Mouse (Mus musculus) MEL (cell line): ENCODE measurements at regions not wholly inside any gene's neighbourhood (a gene's known extent, or its start where the extent isn't known, plus 50 kb on each side); places are given as distances from the start of the nearest gene placed in this dataset.

Source experiments
- BHLHE40 ChIP-seq: IDR thresholded peaks from 2 replicates; pipeline ENCODE4 v1.6.1; 2012; ENCODE audit warnings: low read depth, mild to moderate bottlenecking, inconsistent platforms, low read length, improper control_type of control experiment, borderline replicate concordance
- CHD2 ChIP-seq: IDR thresholded peaks from 2 replicates; pipeline ENCODE4 v1.6.1; 2011; ENCODE audit warnings: low read length, improper control_type of control experiment
- CTCF ChIP-seq, 3 experiments: IDR thresholded peaks in 2 of 3; conservative IDR thresholded peaks in 1 of 3; 2 replicates each; pipeline ENCODE4 v1.5.1; 2011 to 2012; ENCODE audit warnings: low read length in 3 of 3, low read depth in 2 of 3, mild to moderate bottlenecking in 2 of 3, improper control_type of control experiment in 1 of 3, inconsistent platforms in 1 of 3, mixed read lengths in 1 of 3, moderate library complexity in 1 of 3; ENCODE audit not compliant: control insufficient read depth in 1 of 3, insufficient read depth in 1 of 3, poor library complexity in 1 of 3, severe bottlenecking in 1 of 3
- EP300 ChIP-seq, 2 experiments: IDR thresholded peaks; 2 replicates each; pipeline ENCODE4 v1.6.1; 2011; ENCODE audit warnings: improper control_type of control experiment in 2 of 2, low read length in 2 of 2, low read depth in 1 of 2, mild to moderate bottlenecking in 1 of 2
- GABPA ChIP-seq: IDR thresholded peaks from 2 replicates; pipeline ENCODE4 v1.6.1; 2012; ENCODE audit warnings: low read depth, mild to moderate bottlenecking, inconsistent platforms, low read length, improper control_type of control experiment, moderate library complexity
- MAFK ChIP-seq: IDR thresholded peaks from 2 replicates; pipeline ENCODE4 v1.6.1; 2011; ENCODE audit warnings: low read depth, mild to moderate bottlenecking, low read length, improper control_type of control experiment, borderline replicate concordance
- MXI1 ChIP-seq: IDR thresholded peaks from 2 replicates; pipeline ENCODE4 v1.6.1; 2011; ENCODE audit warnings: mild to moderate bottlenecking, low read depth, low read length, improper control_type of control experiment
- POLR2A ChIP-seq, 2 experiments: IDR thresholded peaks; 2 replicates each; pipeline ENCODE4 v1.6.1; 2011 to 2012; ENCODE audit warnings: low read length in 2 of 2, mild to moderate bottlenecking in 2 of 2, control low read depth in 1 of 2, improper control_type of control experiment in 1 of 2, low read depth in 1 of 2, moderate library complexity in 1 of 2; ENCODE audit not compliant: control insufficient read depth in 1 of 2, insufficient read depth in 1 of 2, poor library complexity in 1 of 2
- POLR2AphosphoS5 ChIP-seq: IDR thresholded peaks from 2 replicates; pipeline ENCODE4 v1.6.1; 2012; ENCODE audit warnings: low read depth, borderline replicate concordance, mild to moderate bottlenecking, inconsistent platforms, low read length, moderate library complexity, mixed read lengths
- SMC3 ChIP-seq: IDR thresholded peaks from 2 replicates; pipeline ENCODE4 v1.6.1; 2011; ENCODE audit warnings: low read depth, low read length, improper control_type of control experiment
- USF1 ChIP-seq: IDR thresholded peaks from 2 replicates; pipeline ENCODE4 v1.6.1; 2014; ENCODE audit warnings: low read depth, mild to moderate bottlenecking, inconsistent platforms, low read length, improper control_type of control experiment, moderate library complexity
- USF2 ChIP-seq, 2 experiments: IDR thresholded peaks; 2 replicates each; pipeline ENCODE4 v1.6.1; 2011 to 2012; ENCODE audit warnings: improper control_type of control experiment in 2 of 2, low read length in 2 of 2, borderline replicate concordance in 1 of 2, inconsistent platforms in 1 of 2, low read depth in 1 of 2, mild to moderate bottlenecking in 1 of 2; ENCODE audit not compliant: insufficient read depth in 1 of 2

GRCm38 (mm10) chr16:30128787-30129186, 64.6 kb downstream of the Hes1 start:
- no peak for TF ChIP-seq CTCF (IDR thresholded peaks at IDR 0.05 in 2 of 3, conservative IDR thresholded peaks at IDR 0.05 in 1 of 3; ENCODE audit: control insufficient read depth in 1 of 3, insufficient read depth in 1 of 3, low read depth in 2 of 3, low read length in 3 of 3, poor library complexity in 1 of 3, severe bottlenecking in 1 of 3)
- TF ChIP-seq POLR2A (IDR thresholded peaks at IDR 0.05; ENCODE audit: control insufficient read depth in 1 of 2, insufficient read depth in 1 of 2, low read depth in 1 of 2, low read length in 2 of 2, poor library complexity in 1 of 2), result no peak
- no peak for TF ChIP-seq SMC3
- no peak for TF ChIP-seq USF1
- TF ChIP-seq POLR2AphosphoS5, result no peak
- TF ChIP-seq USF2 (IDR thresholded peaks at IDR 0.05; ENCODE audit: borderline replicate concordance in 1 of 2, insufficient read depth in 1 of 2, low read depth in 1 of 2, low read length in 2 of 2), result no peak
- TF ChIP-seq GABPA, result no peak
- no peak for TF ChIP-seq CHD2
- TF ChIP-seq BHLHE40, result no peak
- no peak for TF ChIP-seq MAFK
- TF ChIP-seq EP300 (IDR thresholded peaks at IDR 0.05; ENCODE audit: low read depth in 1 of 2, low read length in 2 of 2), result peak; percentile 59 to 64
- TF ChIP-seq MXI1, result no peak
